Mouse (Mus musculus): Measurements from ENCODE around the gene Gm20661.

GRCm38 (mm10) chr9:107995513-107995912, 12.7 kb downstream of the Gm20661 start:
- TF ChIP-seq POLR2A (IDR thresholded peaks at IDR 0.05; ENCODE audit: borderline replicate concordance, insufficient read depth, low read length) (no peak), CTCF (IDR thresholded peaks at IDR 0.05; ENCODE audit: borderline replicate concordance, insufficient read depth, low read depth, low read length) (no peak)

Data from cerebellum, adult 2 months (tissue).